Mouse (Mus musculus) heart, adult 8-10 months (tissue): Measurements from ENCODE around the gene Ehmt2. TPM values are rescaled to one million over a fixed set of nuclear protein-coding genes. Genes with fewer than 3 reads are reported as not detected.

Experiments used
- DNase-seq: peaks from one replicate; pipeline ENCODE4 v3.0.0; 2022; ENCODE audit warnings: low spot score
- total RNA-seq, 4 experiments: library from RNA; stranded (reverse); gene quantifications; 2 replicates each; pipeline ENCODE4 v1.2.4; 2022

Gene Ehmt2
- 10 to 100 TPM; 41.5 to 45.8 (median 42.4) TPM for total RNA-seq

DNA sequence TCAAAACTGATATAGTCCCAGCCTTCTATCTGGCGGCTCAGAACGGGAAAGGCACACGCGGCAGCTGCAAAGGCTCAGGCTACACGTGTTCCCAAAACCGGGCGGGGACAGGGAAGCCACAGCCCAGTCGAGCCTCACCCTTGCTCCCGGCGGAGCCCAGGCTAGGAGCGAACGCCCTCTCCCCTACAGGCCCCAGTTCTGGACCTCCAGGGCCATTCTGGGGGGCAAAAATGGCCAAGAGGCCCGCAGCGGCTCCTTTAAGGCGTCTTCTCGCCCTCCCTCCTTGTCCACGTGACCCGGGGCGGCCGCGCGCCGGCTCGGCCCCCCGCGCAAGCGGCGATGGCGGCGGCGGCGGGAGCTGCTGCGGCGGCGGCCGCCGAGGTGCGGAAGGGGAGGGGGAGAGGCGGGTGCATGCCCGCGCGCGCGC is at the start of gene Ehmt2, which contains the start of gene C2:
Gene Ehmt2 (plus strand): TSS at position 310 of the 427 bp plus-strand sequence.
Gene C2 (minus strand): TSS at position 106 of the 427 bp plus-strand sequence.
- peak; percentile 78 for DNase-seq

DNA sequence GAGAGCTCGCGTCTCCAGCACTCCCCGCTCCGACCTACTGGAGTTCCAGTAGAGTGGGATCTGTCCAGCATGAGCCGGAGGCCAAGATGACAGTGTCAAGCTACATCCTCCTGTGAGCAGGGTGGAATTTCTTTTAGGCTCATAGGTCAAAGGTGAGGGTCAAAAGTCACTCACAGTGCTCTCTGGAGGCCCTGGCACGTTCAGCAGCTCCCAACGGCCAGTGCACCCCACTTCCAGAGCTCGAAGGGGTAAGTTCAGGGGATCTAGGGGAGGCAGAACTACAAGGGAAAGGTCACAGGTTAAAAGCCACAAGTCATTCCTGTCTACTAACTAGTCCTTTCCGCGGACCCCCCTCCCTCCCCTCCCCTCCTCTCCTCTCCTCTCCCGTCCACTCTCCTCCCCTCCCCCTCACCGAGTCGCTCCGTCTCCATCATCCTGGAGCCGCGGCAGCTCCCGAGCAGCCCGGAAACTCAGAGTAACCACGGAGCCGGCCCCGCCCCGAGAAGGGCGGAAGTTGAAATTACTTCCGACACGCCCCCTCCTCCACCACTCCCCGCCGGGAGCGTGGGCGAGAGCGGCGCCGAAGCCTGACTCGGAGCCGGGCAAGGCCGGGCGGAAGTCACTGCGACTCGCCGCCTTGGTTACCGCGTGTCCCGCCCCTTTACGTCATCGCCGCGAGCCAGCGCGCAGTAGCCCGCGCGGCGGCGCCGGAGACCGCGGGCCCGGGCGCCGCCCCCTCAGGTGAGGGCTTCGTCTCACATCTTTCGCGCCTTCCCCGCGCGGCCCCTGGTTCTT is 48.4 kb upstream of the Ehmt2 start, which contains the start of the genes Skiv2l and Nelfe:
Gene Skiv2l (minus strand): TSS at position 489 of the 795 bp plus-strand sequence.
Gene Nelfe (plus strand): TSS at position 670 of the 795 bp plus-strand sequence.
- DNase-seq = peak; percentile 96

DNA sequence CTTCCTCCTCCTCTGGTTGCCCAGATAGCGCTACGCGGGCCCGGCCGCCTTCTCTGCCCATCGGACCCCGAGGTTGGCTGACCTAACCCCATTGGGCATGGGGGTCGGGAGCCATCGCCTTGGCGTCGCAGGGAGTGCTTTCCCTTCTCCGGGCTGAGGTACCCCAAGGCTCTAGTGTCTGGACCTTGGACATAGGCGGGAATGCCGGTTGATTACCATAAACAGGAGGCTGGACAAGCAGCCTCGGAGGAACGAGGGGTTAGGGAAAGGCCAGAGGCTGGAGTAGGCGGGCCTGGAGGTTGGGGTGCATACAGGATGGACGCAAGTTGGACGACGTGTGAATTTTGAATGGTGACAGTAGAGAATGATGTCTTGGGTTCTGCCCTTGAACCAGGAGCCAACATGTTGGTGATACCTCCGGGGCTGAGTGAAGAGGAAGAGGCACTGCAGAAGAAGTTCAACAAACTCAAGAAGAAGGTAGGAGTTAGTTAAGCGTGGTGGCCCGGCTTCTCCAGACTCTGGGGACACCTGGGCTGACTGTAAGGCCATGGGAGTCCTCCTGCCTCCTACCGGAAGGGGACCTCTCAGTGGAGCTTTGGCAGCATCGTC is 47.6 kb upstream of the Ehmt2 start:
- no peak for DNase-seq

GRCm38 (mm10) chr17:34853511-34853910 is 44.8 kb upstream of the Ehmt2 start:
- DNase-seq = no peak

- DNase-seq = no peak
Observed at GRCm38 (mm10) chr17:34854761-34855160, 43.5 kb upstream of the Ehmt2 start.

DNA sequence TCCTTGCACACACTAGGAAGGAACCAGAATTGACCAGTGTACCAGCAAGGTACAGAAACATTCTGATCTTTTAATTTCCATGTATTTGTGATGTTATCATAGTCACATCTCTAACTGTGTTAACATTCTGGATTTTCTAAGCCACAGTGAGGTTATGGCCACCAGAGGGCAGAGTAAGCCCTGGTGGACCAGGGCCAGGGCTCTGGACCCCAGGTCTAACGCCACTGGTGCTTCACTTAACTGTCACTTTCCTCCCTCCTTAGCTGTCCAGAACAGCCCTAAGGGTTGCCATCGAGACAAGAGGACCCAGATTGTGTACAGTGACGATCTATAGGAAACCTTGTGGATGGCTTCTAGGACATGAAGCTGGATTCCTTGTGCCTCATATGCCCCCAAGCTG is 42.4 kb upstream of the Ehmt2 start:
- DNase-seq = peak; percentile 26

- no peak for DNase-seq
Observed at GRCm38 (mm10) chr17:34858670-34859069, 39.6 kb upstream of the Ehmt2 start.

DNA sequence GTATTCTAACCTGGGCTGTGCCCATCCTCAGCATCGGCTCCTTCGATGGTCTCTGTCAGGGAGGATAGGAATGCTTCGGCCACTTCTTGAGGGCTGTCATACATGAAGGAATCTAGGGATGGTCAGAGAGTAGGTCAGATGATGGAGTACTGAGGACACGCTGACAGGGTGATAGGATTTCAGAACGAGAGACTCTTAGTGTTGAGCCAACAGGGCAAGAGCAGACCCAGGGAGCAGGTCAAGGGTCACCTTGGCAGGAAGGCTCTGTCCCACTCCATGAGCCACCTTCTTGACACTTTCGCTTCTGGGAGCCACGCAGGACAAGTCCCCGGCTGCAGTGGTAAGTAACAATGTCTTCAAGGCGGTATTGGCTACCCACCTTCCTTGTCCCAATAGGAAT is 37.8 kb upstream of the Ehmt2 start:
- DNase-seq = no peak

- DNase-seq = no peak
Observed at GRCm38 (mm10) chr17:34861704-34862415, 36.4 kb upstream of the Ehmt2 start.

- DNase-seq = no peak
Observed at GRCm38 (mm10) chr17:34862416-34863081, 35.7 kb upstream of the Ehmt2 start, which contains the start of gene Cfb. Gene Cfb, minus strand, starts transcription at chr17:34862518.

GRCm38 (mm10) chr17:34865981-34866380 is 32.3 kb upstream of the Ehmt2 start:
- no peak for DNase-seq

GRCm38 (mm10) chr17:34874321-34874720 is 23.9 kb upstream of the Ehmt2 start:
- no peak for DNase-seq

DNA sequence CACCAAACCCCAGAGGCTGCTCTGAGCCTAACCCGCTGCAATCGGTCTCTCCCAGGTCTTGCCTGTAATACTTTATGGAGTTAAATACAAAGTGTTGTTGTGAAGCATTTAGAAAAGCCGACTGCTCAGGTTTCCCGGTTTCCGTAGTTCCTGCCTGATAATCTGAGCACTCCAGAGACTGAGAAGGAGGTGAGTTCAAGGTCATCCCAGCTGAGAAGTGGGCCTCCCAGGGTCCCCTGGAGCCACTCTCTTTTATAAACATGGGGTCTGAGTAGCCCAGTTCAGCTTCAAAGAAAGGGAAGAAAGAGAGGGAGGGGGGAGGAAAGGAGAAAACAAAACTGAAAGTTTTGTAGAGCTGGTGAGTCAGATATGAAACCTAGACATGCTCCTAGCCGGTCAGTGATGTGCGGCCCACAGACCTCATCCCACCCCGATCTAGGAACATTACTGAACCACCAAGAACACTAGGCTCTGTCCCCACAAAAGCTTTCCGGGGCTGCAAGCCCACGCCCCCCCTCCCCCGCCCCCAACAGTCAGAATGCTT is 18.9 kb upstream of the Ehmt2 start, which contains the start of gene Zbtb12:
Gene Zbtb12 (plus strand): TSS at position 148 of the 544 bp plus-strand sequence.
- DNase-seq = no peak

DNA sequence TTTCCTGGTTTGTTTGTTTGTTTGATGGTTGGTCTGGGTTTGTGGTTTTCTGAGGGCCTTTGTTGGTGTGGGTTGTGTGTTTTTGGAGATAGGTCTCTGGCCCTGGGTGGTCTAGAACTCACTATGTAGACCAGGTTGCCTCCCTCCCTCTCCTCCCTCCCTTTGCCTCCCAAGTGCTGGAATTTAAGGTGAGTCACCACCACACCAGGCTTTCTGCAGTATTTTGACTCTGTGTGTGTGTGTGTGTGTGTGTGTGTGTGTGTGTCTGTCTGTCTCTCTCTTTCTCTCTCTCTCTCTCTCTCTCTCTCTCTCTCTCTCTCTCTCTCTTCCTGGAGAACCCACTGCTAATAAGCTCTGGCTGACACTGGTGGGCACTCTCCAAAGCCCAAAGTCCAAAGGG is 17.1 kb upstream of the Ehmt2 start:
- DNase-seq = no peak

GRCm38 (mm10) chr17:34881683-34882310 is 16.5 kb upstream of the Ehmt2 start, which contains the start of gene Gm20547:
Gene Gm20547, minus strand, starts transcription at chr17:34882042.
- no peak for DNase-seq

DNA sequence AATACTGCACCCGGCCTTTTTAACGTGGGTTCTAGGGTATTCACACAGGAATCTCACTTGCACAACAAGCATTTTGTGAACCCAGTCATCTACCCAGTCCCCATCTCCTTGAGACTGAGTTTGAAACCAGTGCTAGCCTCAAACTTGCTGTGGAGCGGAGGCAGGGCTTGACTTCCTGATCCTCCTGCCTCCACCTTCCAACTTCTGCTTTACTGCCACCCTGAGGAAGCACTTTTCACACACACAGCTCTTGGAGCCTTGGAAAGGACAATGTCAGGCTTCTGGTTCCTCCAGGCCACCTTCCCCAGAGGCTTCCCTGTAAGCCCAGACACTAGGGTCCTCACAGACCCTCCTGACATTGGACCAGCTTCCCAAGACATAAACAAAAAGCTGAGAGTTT is 14.9 kb upstream of the Ehmt2 start:
- no peak for DNase-seq

- DNase-seq = no peak
Observed at GRCm38 (mm10) chr17:34884704-34885103, 13.6 kb upstream of the Ehmt2 start.

GRCm38 (mm10) chr17:34885615-34886014 is 12.7 kb upstream of the Ehmt2 start:
- DNase-seq = no peak

DNA sequence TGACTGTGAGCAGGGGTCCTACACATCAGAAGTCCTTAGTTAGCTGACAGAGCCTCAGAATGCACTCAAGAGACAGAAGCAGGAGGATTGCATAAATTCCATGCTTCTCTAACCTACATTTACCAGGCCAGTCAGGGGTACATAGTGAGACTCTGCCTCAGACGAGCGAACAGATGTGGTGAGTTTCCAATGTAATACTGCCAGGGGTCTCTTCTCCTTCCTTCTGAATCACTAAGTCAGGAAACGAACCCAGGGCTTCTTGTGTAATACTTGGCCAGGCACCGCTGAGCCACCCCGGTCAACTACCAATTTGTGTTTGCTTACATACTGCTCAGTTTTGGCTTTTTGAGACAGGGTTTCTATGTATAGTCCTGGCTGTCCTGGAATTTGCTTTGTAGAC is 10.3 kb upstream of the Ehmt2 start:
- no peak for DNase-seq

GRCm38 (mm10) chr17:34890074-34890743 is 8.1 kb upstream of the Ehmt2 start:
- no peak for DNase-seq
